Mouse (Mus musculus): ENCODE data around the gene Gm10719. TPM values are rescaled to one million over a fixed set of nuclear protein-coding genes. Genes with fewer than 3 reads are reported as not detected.
"Not testable (repeated sequence)": the region's sequence is repeated elsewhere in the genome, so short reads cannot be mapped to it uniquely, and the experiment has no call there.

Gene Gm10719
- 0.31 TPM in 1 of 2 replicates, not detected in the other for polyA plus RNA-seq (2015; fragmentation: Nextera tagmentation; extraction: Ambion mirVana)

GRCm38 (mm10) chr9:3017108-3017507, at the start of gene Gm10719:
Gene Gm10719, plus strand, starts transcription at chr9:3017408.
- H3K4me1 ChIP-seq (replicated peaks); H3K9me3 ChIP-seq; H3K27me3 ChIP-seq; H3K4me3 ChIP-seq; H3K27ac ChIP-seq (replicated peaks); H3K9ac ChIP-seq; ATAC-seq (ENCODE audit: low FRiP score, low read depth); H3K36me3 ChIP-seq; H3K4me2 ChIP-seq: not testable (repeated sequence)
- WGBS, result 68% methylated on average over 2 of the region's 9 CpGs

- H3K27ac ChIP-seq (replicated peaks); H3K4me2 ChIP-seq; H3K27me3 ChIP-seq; ATAC-seq (ENCODE audit: low FRiP score, low read depth); H3K36me3 ChIP-seq; H3K9me3 ChIP-seq; H3K4me3 ChIP-seq; H3K9ac ChIP-seq; H3K4me1 ChIP-seq (replicated peaks): not testable (repeated sequence)
- WGBS, result 73% methylated on average over 12 of the region's 12 CpGs
These were observed 16.7 kb upstream of the Gm10719 start, which contains the start of gene Gm10722 for GRCm38 (mm10) chr9:3000445-3000972. Gene Gm10722, plus strand, starts transcription at chr9:3000922.

GRCm38 (mm10) chr9:3001006-3001405, 16.2 kb upstream of the Gm10719 start:
- H3K4me2 ChIP-seq; H3K9me3 ChIP-seq; H3K27me3 ChIP-seq; H3K9ac ChIP-seq; ATAC-seq (ENCODE audit: low FRiP score, low read depth); H3K27ac ChIP-seq (replicated peaks); H3K4me3 ChIP-seq; H3K4me1 ChIP-seq (replicated peaks); H3K36me3 ChIP-seq: not testable (repeated sequence)
- 66% methylated on average over 8 of the region's 8 CpGs for WGBS

GRCm38 (mm10) chr9:3001948-3002659, 15.1 kb upstream of the Gm10719 start:
- not testable (repeated sequence) for H3K9ac ChIP-seq; H3K36me3 ChIP-seq; H3K4me1 ChIP-seq (replicated peaks); H3K27me3 ChIP-seq; H3K9me3 ChIP-seq; H3K4me3 ChIP-seq; H3K4me2 ChIP-seq; H3K27ac ChIP-seq (replicated peaks)
- ATAC-seq (ENCODE audit: low FRiP score, low read depth), result peak; percentile 91
- 70% methylated on average over 9 of the region's 11 CpGs for WGBS

GRCm38 (mm10) chr9:3002794-3003396, 14.3 kb upstream of the Gm10719 start, which contains the start of gene Gm11168:
Gene Gm11168, plus strand, starts transcription at chr9:3003346.
- not testable (repeated sequence) for H3K9ac ChIP-seq; ATAC-seq (ENCODE audit: low FRiP score, low read depth)
- 75% methylated on average over 6 of the region's 14 CpGs for WGBS

GRCm38 (mm10) chr9:3006179-3006578, 11.0 kb upstream of the Gm10719 start:
- 86% methylated on average over 1 of the region's 5 CpGs for WGBS
- peaks cover 12% of the 10 kb centered on the region for H3K9me3 ChIP-seq
- H3K4me1 ChIP-seq (replicated peaks); H3K4me3 ChIP-seq; H3K4me2 ChIP-seq; H3K9ac ChIP-seq; H3K27ac ChIP-seq (replicated peaks); H3K36me3 ChIP-seq; ATAC-seq (ENCODE audit: low FRiP score, low read depth); H3K27me3 ChIP-seq: not testable (repeated sequence)

More at GRCm38 (mm10) chr9:3002794-3003396, 14.3 kb upstream of the Gm10719 start, which contains the start of gene Gm11168:
- H3K9me3 ChIP-seq, result peaks cover 12% of the 10 kb centered on the region
- H3K36me3 ChIP-seq; H3K27me3 ChIP-seq; H3K4me1 ChIP-seq (replicated peaks); H3K27ac ChIP-seq (replicated peaks); H3K4me3 ChIP-seq; H3K4me2 ChIP-seq: not testable (repeated sequence)

GRCm38 (mm10) chr9:3006636-3007035, 10.6 kb upstream of the Gm10719 start:
- not testable (repeated sequence) for H3K27ac ChIP-seq (replicated peaks); H3K4me3 ChIP-seq; H3K4me1 ChIP-seq (replicated peaks); H3K9ac ChIP-seq; H3K4me2 ChIP-seq; H3K36me3 ChIP-seq; H3K27me3 ChIP-seq
- ATAC-seq (ENCODE audit: low FRiP score, low read depth), result peak; percentile 78
- H3K9me3 ChIP-seq, result peaks cover 12% of the 10 kb centered on the region
- WGBS, result 70% methylated on average over 8 of the region's 8 CpGs

GRCm38 (mm10) chr9:3007272-3007671, 9.9 kb upstream of the Gm10719 start:
- not testable (repeated sequence) for H3K4me2 ChIP-seq; H3K36me3 ChIP-seq; H3K4me1 ChIP-seq (replicated peaks); H3K4me3 ChIP-seq; H3K27ac ChIP-seq (replicated peaks); H3K27me3 ChIP-seq; H3K9ac ChIP-seq; H3K9me3 ChIP-seq
- ATAC-seq (ENCODE audit: low FRiP score, low read depth), result peak; percentile 20; the same call in 1 of the 2 replicates
- WGBS, result 77% methylated on average over 8 of the region's 9 CpGs

- not testable (repeated sequence) for H3K9me3 ChIP-seq; H3K4me2 ChIP-seq; H3K27me3 ChIP-seq; H3K4me1 ChIP-seq (replicated peaks); H3K4me3 ChIP-seq; H3K27ac ChIP-seq (replicated peaks); H3K36me3 ChIP-seq; H3K9ac ChIP-seq
- no CpG with 5 or more reads among the region's 5 CpGs for WGBS
- ATAC-seq (ENCODE audit: low FRiP score, low read depth), result peak; percentile 44
These were observed 7.9 kb upstream of the Gm10719 start for GRCm38 (mm10) chr9:3009331-3009730.

GRCm38 (mm10) chr9:3012054-3012621, 5.1 kb upstream of the Gm10719 start:
- H3K27ac ChIP-seq (replicated peaks); H3K27me3 ChIP-seq; H3K4me1 ChIP-seq (replicated peaks); H3K4me3 ChIP-seq; H3K9ac ChIP-seq; H3K9me3 ChIP-seq; H3K4me2 ChIP-seq; H3K36me3 ChIP-seq: not testable (repeated sequence)
- WGBS, result 83% methylated on average over 3 of the region's 7 CpGs
- ATAC-seq (ENCODE audit: low FRiP score, low read depth), result 0 out of 2 replicates have a peak, but pooled peaks have one; percentile 9

- not testable (repeated sequence) for H3K27me3 ChIP-seq; H3K27ac ChIP-seq (replicated peaks); H3K9me3 ChIP-seq; H3K4me3 ChIP-seq; H3K9ac ChIP-seq; H3K4me2 ChIP-seq; H3K36me3 ChIP-seq; H3K4me1 ChIP-seq (replicated peaks)
- ATAC-seq (ENCODE audit: low FRiP score, low read depth), result peak; percentile 63; the same call in 1 of the 2 replicates
- no CpG with 5 or more reads among the region's 11 CpGs for WGBS
These were observed 4.4 kb upstream of the Gm10719 start, which contains the start of gene Gm10721 for GRCm38 (mm10) chr9:3012733-3013279. Gene Gm10721, plus strand, starts transcription at chr9:3013140.

GRCm38 (mm10) chr9:3015354-3015753, 1.9 kb upstream of the Gm10719 start, which contains the start of gene Gm10720:
Gene Gm10720, plus strand, starts transcription at chr9:3015654.
- not testable (repeated sequence) for H3K9ac ChIP-seq; H3K27me3 ChIP-seq; ATAC-seq (ENCODE audit: low FRiP score, low read depth); H3K4me2 ChIP-seq; H3K27ac ChIP-seq (replicated peaks); H3K4me3 ChIP-seq; H3K36me3 ChIP-seq; H3K9me3 ChIP-seq; H3K4me1 ChIP-seq (replicated peaks)
- 68% methylated on average over 5 of the region's 9 CpGs for WGBS

Measured in hindbrain, embryonic 15.5 days (tissue).